Mouse (Mus musculus) gastrocnemius, postnatal 25 days (tissue): ENCODE measurements around the gene Atp2b4. TPM values are rescaled to one million over a fixed set of nuclear protein-coding genes. Genes with fewer than 3 reads are reported as not detected.
"Not testable (repeated sequence)": the region's sequence is repeated elsewhere in the genome, so short reads cannot be mapped to it uniquely, and the experiment has no call there.

Experiments used
- DNase-seq: peaks from one replicate; pipeline ENCODE4 v3.0.0; 2022
- total RNA-seq, 2 experiments: library from RNA; stranded (reverse); gene quantifications; 1 replicate in 1 of 2; 2 replicates in 1 of 2; pipeline ENCODE4 v1.2.3; 2021

Gene Atp2b4
- total RNA-seq, 2 experiments from 2014 or later: 12.0 to 17.2 TPM

- DNase-seq: no peak
Observed at GRCm38 (mm10) chr1:133694301-133694700, 106.5 kb downstream of the Atp2b4 start.

DNA sequence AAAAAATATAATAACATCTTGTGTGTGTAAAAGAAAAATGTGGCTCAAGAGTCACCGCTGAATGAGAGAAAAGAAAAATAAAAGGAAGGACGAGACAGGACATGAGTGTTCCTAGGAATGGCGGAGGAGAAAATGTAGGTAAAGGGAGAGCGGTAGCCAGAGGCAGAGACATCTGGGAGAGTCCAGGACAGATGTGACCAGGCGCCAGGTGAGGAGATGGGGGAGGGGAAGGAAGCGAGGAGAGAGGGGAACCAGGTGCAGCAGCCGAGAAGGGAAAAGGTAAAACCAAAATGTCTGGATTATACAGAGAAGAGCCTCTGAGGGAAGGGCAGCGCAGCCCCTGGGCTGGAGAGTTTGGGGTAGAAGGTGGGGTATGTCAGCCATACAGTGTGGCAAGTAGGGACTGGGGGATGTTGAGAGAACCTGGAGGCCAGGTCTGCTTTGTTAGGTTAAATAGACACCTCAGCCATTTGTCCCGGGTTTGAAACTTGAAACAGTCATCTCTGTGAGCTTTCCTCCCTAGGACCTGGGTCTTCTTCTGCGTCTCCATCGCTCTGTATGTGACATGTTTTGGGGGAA, 107.2 kb downstream of the Atp2b4 start:
- no peak for DNase-seq

- no peak for DNase-seq
Observed at GRCm38 (mm10) chr1:133692195-133692594, 108.6 kb downstream of the Atp2b4 start.

DNA sequence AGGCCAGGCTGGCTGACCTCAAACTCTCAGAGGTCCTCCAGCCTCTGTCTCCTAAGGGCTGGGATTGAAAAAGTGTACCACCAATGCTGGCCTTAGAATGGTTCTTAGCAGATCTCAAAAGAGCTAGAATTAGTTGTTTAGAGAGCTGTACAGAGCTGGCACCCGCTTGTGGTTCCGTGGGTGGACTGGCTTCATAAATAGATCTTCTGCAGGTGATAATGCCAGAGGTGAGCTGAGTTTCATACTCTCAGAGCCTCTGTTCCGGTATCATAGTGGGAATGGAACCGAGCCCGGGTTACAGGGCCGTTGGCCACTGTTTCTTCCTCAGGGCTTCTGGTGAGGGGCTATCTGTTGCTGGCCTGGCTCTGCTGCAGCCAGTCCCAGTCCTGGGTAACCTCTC, 109.8 kb downstream of the Atp2b4 start:
- no peak for DNase-seq

DNA sequence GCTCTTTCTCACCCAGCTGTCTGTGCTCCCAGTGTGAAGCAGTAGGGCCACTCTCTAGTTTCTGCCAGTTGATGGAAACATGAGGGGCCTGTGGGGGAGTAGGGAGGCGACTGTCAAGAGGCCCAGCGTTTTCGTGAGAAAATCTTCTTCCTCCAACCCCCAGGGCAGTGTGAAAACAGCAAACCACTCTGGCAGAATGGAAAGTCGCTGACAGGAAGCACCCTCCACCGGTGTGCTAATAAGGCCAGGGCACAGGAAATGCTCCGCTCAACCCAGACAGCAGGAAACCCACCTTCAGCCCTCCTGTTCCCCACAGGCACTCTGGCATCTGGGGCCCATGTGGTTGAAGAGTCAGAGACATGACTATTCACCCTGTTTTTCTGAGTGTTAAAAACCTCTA, 110.9 kb downstream of the Atp2b4 start, which contains the start of gene Lax1:
TSS of gene Lax1 (minus strand) at position 212 of the 400 bp plus-strand sequence.
- DNase-seq: no peak

DNA sequence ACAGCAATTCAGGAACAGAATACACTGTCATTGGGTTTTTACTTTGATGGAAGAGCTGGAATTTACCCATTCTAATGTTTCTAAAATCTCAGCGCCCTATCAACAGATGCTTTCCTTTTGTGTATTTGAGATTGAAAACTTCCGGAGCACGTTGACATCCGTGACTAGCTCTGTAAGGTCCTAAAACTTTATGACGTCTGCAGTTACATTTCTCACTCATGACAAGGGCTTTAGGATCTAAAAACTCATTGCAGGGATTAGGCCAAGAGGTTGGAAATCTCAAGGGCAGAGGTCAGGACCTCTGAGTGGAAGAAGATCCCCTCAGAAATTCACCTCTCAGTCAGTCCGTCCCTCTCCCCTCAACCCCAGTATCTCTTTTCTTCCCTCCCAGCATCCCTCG, 112.5 kb downstream of the Atp2b4 start:
- no peak for DNase-seq

GRCm38 (mm10) chr1:133685749-133686519, 114.9 kb downstream of the Atp2b4 start:
- peak; percentile 90 for DNase-seq

- DNase-seq: no peak
Observed at GRCm38 (mm10) chr1:133671801-133672200, 129.0 kb downstream of the Atp2b4 start.

- DNase-seq: no peak
Observed at GRCm38 (mm10) chr1:133671266-133671665, 129.6 kb downstream of the Atp2b4 start.

- DNase-seq: no peak
Observed at GRCm38 (mm10) chr1:133670776-133671175, 130.1 kb downstream of the Atp2b4 start.

GRCm38 (mm10) chr1:133670190-133670589, 130.7 kb downstream of the Atp2b4 start:
- no peak for DNase-seq

GRCm38 (mm10) chr1:133668618-133669017, 132.2 kb downstream of the Atp2b4 start:
- DNase-seq: no peak

DNA sequence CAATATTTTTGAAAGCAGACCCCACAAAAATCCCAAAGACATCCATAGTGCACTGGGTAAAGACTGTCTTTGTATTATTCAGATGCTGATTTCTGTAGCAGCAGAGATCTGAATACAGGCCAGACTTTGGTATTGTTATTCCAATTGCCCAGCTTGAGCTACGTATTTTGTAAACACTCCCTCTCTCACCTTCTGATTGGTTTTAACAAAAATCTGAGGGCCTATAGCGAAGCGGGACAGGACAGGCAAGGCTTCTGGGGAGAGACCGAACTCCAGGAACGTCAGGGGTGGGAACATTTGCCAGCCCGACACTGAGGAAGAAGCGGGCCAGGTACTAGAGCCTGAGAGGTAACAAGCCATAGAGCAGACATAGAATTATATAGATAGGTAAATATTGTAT, 133.1 kb downstream of the Atp2b4 start:
- no peak for DNase-seq

DNA sequence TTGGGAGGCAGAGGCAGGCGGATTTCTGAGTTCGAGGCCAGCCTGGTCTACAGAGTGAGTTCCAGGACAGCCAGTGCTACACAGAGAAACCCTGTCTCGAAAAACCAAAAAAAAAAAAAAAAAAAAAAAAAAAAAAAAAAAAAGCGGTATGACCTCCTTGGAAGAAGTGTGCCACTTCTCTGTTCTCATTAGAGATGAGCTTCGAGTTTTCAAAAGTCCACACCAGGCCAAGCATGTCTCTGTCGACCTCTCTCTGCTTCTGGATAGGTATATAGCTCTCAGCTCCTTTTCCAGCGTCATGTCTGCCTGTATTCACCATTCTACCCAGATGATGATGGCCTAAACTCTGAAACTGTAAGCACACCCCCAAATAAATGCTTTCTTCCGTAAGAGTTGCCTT, 135.1 kb downstream of the Atp2b4 start:
- DNase-seq: not testable (repeated sequence)

DNA sequence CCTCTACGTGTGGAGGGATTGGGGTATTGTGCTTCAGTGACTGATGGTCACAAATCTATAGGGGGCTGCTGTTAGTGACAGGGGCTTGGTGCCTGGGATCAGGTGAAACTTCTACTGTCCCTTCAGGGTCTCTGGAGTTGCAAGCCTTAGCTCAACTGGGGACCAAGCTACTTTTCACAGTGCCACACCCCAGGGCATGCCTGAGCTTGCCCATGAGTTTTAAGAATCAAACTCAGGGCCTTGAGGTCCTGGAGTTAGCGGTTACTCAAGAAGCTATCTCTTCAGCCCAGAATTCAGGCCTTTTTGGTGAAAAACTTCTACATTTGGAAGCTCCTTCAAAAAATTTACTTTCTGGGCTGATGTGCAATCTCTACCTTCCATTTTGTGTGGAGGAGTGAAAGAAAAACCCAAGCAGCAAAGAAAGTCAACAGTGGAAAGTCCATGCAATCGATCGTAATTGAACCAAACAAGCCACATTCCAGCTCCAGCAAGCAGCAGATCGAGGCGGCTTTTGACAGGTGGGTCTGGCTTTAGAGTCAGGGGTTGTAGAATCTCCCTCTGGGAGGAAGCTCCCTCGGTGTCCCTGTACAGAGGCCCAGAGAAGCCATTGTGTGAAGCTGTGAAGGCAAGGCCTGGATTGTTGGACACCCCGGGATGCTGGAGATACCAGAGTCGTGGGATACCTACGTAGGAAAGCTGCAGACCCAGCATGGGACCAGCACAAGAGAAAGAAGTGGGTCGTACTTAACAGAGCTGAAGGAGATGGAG, 136.5 kb downstream of the Atp2b4 start:
- DNase-seq: no peak

GRCm38 (mm10) chr1:133663427-133663826, 137.4 kb downstream of the Atp2b4 start:
- DNase-seq: no peak

GRCm38 (mm10) chr1:133662941-133663340, 137.9 kb downstream of the Atp2b4 start:
- no peak for DNase-seq

GRCm38 (mm10) chr1:133661203-133661933, 139.5 kb downstream of the Atp2b4 start, which contains the start of gene Gm38394:
Gene Gm38394, minus strand, starts transcription at chr1:133661318.
- peak; percentile 92 for DNase-seq

GRCm38 (mm10) chr1:133660466-133661202, 140.2 kb downstream of the Atp2b4 start, which contains the start of gene Zbed6:
Gene Zbed6, minus strand, starts transcription at chr1:133660885.
- DNase-seq: peak; percentile 63

DNA sequence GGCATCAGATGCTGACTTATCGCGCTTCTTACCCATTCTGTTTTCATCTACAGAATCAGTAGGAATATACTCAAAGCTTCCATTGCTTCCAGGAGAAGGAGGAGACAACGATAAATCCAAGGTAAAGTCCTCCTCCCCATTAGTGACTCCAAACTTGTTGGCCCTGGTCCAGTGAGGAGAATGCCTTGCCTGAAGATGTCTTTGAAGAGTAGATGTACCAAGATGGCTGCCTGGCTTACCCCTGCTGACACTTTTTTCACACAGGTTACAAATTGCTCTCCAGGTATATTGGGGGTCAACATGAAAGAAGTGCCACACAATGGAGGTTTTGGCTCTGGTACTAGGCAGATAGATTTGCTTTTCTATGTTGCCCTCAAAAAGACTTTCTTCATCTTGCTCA, 142.0 kb downstream of the Atp2b4 start:
- no peak for DNase-seq

- DNase-seq: no peak
Observed at GRCm38 (mm10) chr1:133656811-133657210, 144.0 kb downstream of the Atp2b4 start.
